Mouse (Mus musculus): ENCODE data around the gene Abcb10.

- TF ChIP-seq CTCF (IDR thresholded peaks at IDR 0.05; ENCODE audit: control insufficient read depth, insufficient read depth, low read length) (no peak), POLR2A (IDR thresholded peaks at IDR 0.05; ENCODE audit: borderline replicate concordance, control insufficient read depth, low read depth, low read length) (no peak)
Measured at GRCm38 (mm10) chr8:123953686-123954085, 29.2 kb downstream of the Abcb10 start.

Measured in bone marrow, adult 2 months (tissue).